Mouse (Mus musculus) testis, adult 2 months (tissue): ENCODE measurements at regions not wholly inside any gene's neighbourhood (a gene's known extent, or its start where the extent isn't known, plus 50 kb on each side); places are given as distances from the start of the nearest gene placed in this dataset.

Experiments
- H3K27ac ChIP-seq: fragments of 200-500 bp; 2 replicates; pipeline ENCODE4 v1.5.1; 2012; ENCODE audit warnings: low read depth, low read length; ENCODE audit not compliant: control insufficient read depth, insufficient read depth
- H3K27me3 ChIP-seq: fragments of 200-500 bp; 2 replicates; pipeline ENCODE4 v1.6.1; 2012; ENCODE audit warnings: mild to moderate bottlenecking, low read length, moderate library complexity; ENCODE audit not compliant: control insufficient read depth, insufficient read depth
- H3K36me3 ChIP-seq: fragments of 200-500 bp; 2 replicates; pipeline ENCODE4 v1.6.1; 2012; ENCODE audit warnings: mild to moderate bottlenecking, low read length; ENCODE audit not compliant: control insufficient read depth, insufficient read depth
- H3K4me1 ChIP-seq: fragments of 200-500 bp; 2 replicates; pipeline ENCODE4 v1.6.1; 2012; ENCODE audit warnings: low read length; ENCODE audit not compliant: control insufficient read depth, insufficient read depth
- H3K4me3 ChIP-seq: fragments of 200-500 bp; 2 replicates; pipeline ENCODE4 v1.5.1; 2012; ENCODE audit warnings: low read depth, mild to moderate bottlenecking, low read length, moderate library complexity, mixed read lengths; ENCODE audit not compliant: control insufficient read depth
- CTCF ChIP-seq: fragments of 200-500 bp; IDR thresholded peaks from 2 replicates; pipeline ENCODE4 v1.5.1; 2012; ENCODE audit warnings: low read depth, mild to moderate bottlenecking, inconsistent platforms, low read length, moderate library complexity; ENCODE audit not compliant: control insufficient read depth, insufficient read depth, insufficient replicate concordance
- POLR2A ChIP-seq: fragments of 200-500 bp; IDR thresholded peaks from 2 replicates; pipeline ENCODE4 v1.6.1; 2012; ENCODE audit warnings: low read depth, mild to moderate bottlenecking, inconsistent platforms, low read length, moderate library complexity; ENCODE audit not compliant: control insufficient read depth

- TF ChIP-seq POLR2A (no peak), CTCF (no peak)
- no peaks in the 10 kb centered on the region for H3K4me1 ChIP-seq
- no peak overlapping the region for H3K27ac ChIP-seq
- H3K27me3 ChIP-seq: no peaks in the 10 kb centered on the region
- no peaks in the 10 kb centered on the region for H3K36me3 ChIP-seq
- no peak overlapping the region for H3K4me3 ChIP-seq
Observed at GRCm38 (mm10) chr2:74435184-74435911, 143.9 kb downstream of the Lnpk start.

- Histone ChIP-seq H3K4me1 (no peaks in the 10 kb centered on the region), H3K27me3 (no peaks in the 10 kb centered on the region), H3K4me3 (no peak overlapping the region), H3K36me3 (no peaks in the 10 kb centered on the region), H3K27ac (no peak overlapping the region)
- no peak for TF ChIP-seq CTCF
- no peak for TF ChIP-seq POLR2A
Observed at GRCm38 (mm10) chr2:74426746-74427145, 152.5 kb downstream of the Lnpk start.

GRCm38 (mm10) chr2:74424726-74425125 is 154.5 kb downstream of the Lnpk start:
- no peak overlapping the region for H3K4me3 ChIP-seq
- no peaks in the 10 kb centered on the region for H3K4me1 ChIP-seq
- TF ChIP-seq CTCF (no peak), POLR2A (no peak)
- H3K36me3 ChIP-seq: no peaks in the 10 kb centered on the region
- no peak overlapping the region for H3K27ac ChIP-seq
- no peaks in the 10 kb centered on the region for H3K27me3 ChIP-seq

GRCm38 (mm10) chr2:74416097-74416496 is 163.1 kb downstream of the Lnpk start:
- no peak for TF ChIP-seq POLR2A
- no peak for TF ChIP-seq CTCF
- H3K27ac ChIP-seq: no peak overlapping the region
- no peak overlapping the region for H3K4me3 ChIP-seq
- no peaks in the 10 kb centered on the region for H3K27me3 ChIP-seq
- H3K36me3 ChIP-seq: no peaks in the 10 kb centered on the region
- H3K4me1 ChIP-seq: no peaks in the 10 kb centered on the region

GRCm38 (mm10) chr2:74414721-74415120 is 164.5 kb downstream of the Lnpk start:
- Histone ChIP-seq H3K27ac (no peak overlapping the region), H3K4me1 (no peaks in the 10 kb centered on the region), H3K27me3 (no peaks in the 10 kb centered on the region), H3K36me3 (no peaks in the 10 kb centered on the region), H3K4me3 (no peak overlapping the region)
- TF ChIP-seq POLR2A: no peak
- no peak for TF ChIP-seq CTCF

GRCm38 (mm10) chr2:74409856-74410404 is 169.3 kb downstream of the Lnpk start:
- Histone ChIP-seq H3K4me3 (no peak overlapping the region), H3K36me3 (no peaks in the 10 kb centered on the region), H3K27ac (no peak overlapping the region), H3K4me1 (no peaks in the 10 kb centered on the region), H3K27me3 (no peaks in the 10 kb centered on the region)
- TF ChIP-seq POLR2A (no peak), CTCF (no peak)

GRCm38 (mm10) chr2:74404493-74404892 is 174.7 kb downstream of the Lnpk start:
- no peak overlapping the region for H3K4me3 ChIP-seq
- no peaks in the 10 kb centered on the region for H3K4me1 ChIP-seq
- no peak for TF ChIP-seq CTCF
- H3K27ac ChIP-seq: no peak overlapping the region
- no peaks in the 10 kb centered on the region for H3K27me3 ChIP-seq
- H3K36me3 ChIP-seq: no peaks in the 10 kb centered on the region
